Mouse (Mus musculus): ENCODE measurements at regions not wholly inside any gene's neighbourhood (a gene's known extent, or its start where the extent isn't known, plus 50 kb on each side); places are given as distances from the start of the nearest gene placed in this dataset.

- Histone ChIP-seq H3K4me3 (replicated peaks in 1 of 3; ENCODE audit: low read depth in 2 of 3, low read length in 2 of 3, poor library complexity in 1 of 3) (no peak overlapping the region), H3K9ac (ENCODE audit: insufficient read depth, low read depth) (no peak overlapping the region), H3K36me3 (replicated peaks in 1 of 2; ENCODE audit: control insufficient read depth in 1 of 2, insufficient read depth in 1 of 2, low read length in 1 of 2) (no peaks in the 10 kb centered on the region), H3K27me3 (replicated peaks) (no peaks in the 10 kb centered on the region), H3K4me2 (ENCODE audit: insufficient read depth, low read depth, poor library complexity, severe bottlenecking) (no peak overlapping the region), H3K9me3 (replicated peaks; ENCODE audit: low read length) (no peaks in the 10 kb centered on the region), H3K27ac (ENCODE audit: insufficient read depth, low read depth) (no peak overlapping the region), H3K4me1 (ENCODE audit: control insufficient read depth in 1 of 2, insufficient read depth in 2 of 2) (no peaks in the 10 kb centered on the region), H3K79me2 (replicated peaks; ENCODE audit: control insufficient read depth, extremely low read depth, insufficient read depth, poor library complexity, severe bottlenecking) (no peaks in the 10 kb centered on the region)
- DNase-seq (ENCODE audit: extremely low read depth) = no peak
- TF ChIP-seq RAD21 (IDR thresholded peaks at IDR 0.05; ENCODE audit: low read depth, low read length) = no peak
- 0 out of 2 replicates have a peak, but pooled peaks have one; percentile 36 for TF ChIP-seq MAFK (IDR thresholded peaks at IDR 0.05; ENCODE audit: insufficient replicate concordance, low read length)
- in situ Hi-C loops (cut with MboI; ENCODE audit: low pct_ligation_motif_present, low pct_unique_long_range_greater_than_20kb, low sequenced_read_pairs) = no loop called here
- dilution Hi-C loops (cut with MboI; ENCODE audit: extremely low pct_ligation_motif_present, extremely low pct_unique_long_range_greater_than_20kb, low sequenced_read_pairs) = no loop called here
Observed at GRCm38 (mm10) chr1:94804877-94805276, 508.5 kb upstream of the Fam174a start.

GRCm38 (mm10) chr1:94827628-94828027 is 485.8 kb upstream of the Fam174a start:
- Histone ChIP-seq H3K4me3 (replicated peaks in 1 of 3; ENCODE audit: low read depth in 2 of 3, low read length in 2 of 3, poor library complexity in 1 of 3) (no peak overlapping the region), H3K27me3 (replicated peaks) (no peaks in the 10 kb centered on the region), H3K9ac (ENCODE audit: insufficient read depth, low read depth) (no peak overlapping the region), H3K36me3 (replicated peaks in 1 of 2; ENCODE audit: control insufficient read depth in 1 of 2, insufficient read depth in 1 of 2, low read length in 1 of 2) (no peaks in the 10 kb centered on the region), H3K79me2 (replicated peaks; ENCODE audit: control insufficient read depth, extremely low read depth, insufficient read depth, poor library complexity, severe bottlenecking) (no peaks in the 10 kb centered on the region), H3K4me2 (ENCODE audit: insufficient read depth, low read depth, poor library complexity, severe bottlenecking) (peak overlapping the region; percentile 50; the same call in 1 of the 2 replicates), H3K27ac (ENCODE audit: insufficient read depth, low read depth) (peak overlapping the region; percentile 45; the same call in 1 of the 2 replicates), H3K4me1 (ENCODE audit: control insufficient read depth in 1 of 2, insufficient read depth in 2 of 2) (peaks cover 3 to 30% of the 10 kb centered on the region in 2 experiments; a peak in 3 of 4 replicates), H3K9me3 (replicated peaks; ENCODE audit: low read length) (no peaks in the 10 kb centered on the region)
- in situ Hi-C loops (cut with MboI; ENCODE audit: low pct_ligation_motif_present, low pct_unique_long_range_greater_than_20kb, low sequenced_read_pairs) (no loop called here), dilution Hi-C loops (cut with MboI; ENCODE audit: extremely low pct_ligation_motif_present, extremely low pct_unique_long_range_greater_than_20kb, low sequenced_read_pairs) (no loop called here)
- DNase-seq (ENCODE audit: extremely low read depth) = peak; percentile 83
- TF ChIP-seq RAD21 (IDR thresholded peaks at IDR 0.05; ENCODE audit: low read depth, low read length) (no peak; the same call in none of the 2 replicates), E2F4 (IDR thresholded peaks at IDR 0.05; ENCODE audit: insufficient replicate concordance, low read depth, low read length) (no peak), ZNF384 (IDR thresholded peaks at IDR 0.05; ENCODE audit: low read depth, low read length) (no peak), UBTF (IDR thresholded peaks at IDR 0.05; ENCODE audit: low read depth, low read length) (no peak), JUND (conservative IDR thresholded peaks at IDR 0.05; ENCODE audit: low read depth, low read length) (peak; percentile 84), BHLHE40 (IDR thresholded peaks at IDR 0.05; ENCODE audit: low read depth, low read length) (peak; percentile 80), PAX5 (IDR thresholded peaks at IDR 0.05; ENCODE audit: low read length) (no peak), NELFE (IDR thresholded peaks at IDR 0.05; ENCODE audit: low read depth, low read length) (no peak), ZKSCAN1 (IDR thresholded peaks at IDR 0.05; ENCODE audit: borderline replicate concordance, low read depth, low read length) (no peak), KAT2A (IDR thresholded peaks at IDR 0.05; ENCODE audit: insufficient replicate concordance, low read length) (no peak), IRF4 (IDR thresholded peaks at IDR 0.05; ENCODE audit: low read depth, low read length) (peak; percentile 84), CHD2 (IDR thresholded peaks at IDR 0.05; ENCODE audit: low read length) (no peak), NRF1 (IDR thresholded peaks at IDR 0.05; ENCODE audit: low read depth, low read length) (no peak), EP300 (IDR thresholded peaks at IDR 0.05; ENCODE audit: low read length) (peak; percentile 91), ELF1 (IDR thresholded peaks at IDR 0.05; ENCODE audit: low read depth, low read length) (no peak), USF1 (IDR thresholded peaks at IDR 0.05; ENCODE audit: low read depth, low read length) (no peak), RCOR1 (conservative IDR thresholded peaks at IDR 0.05; ENCODE audit: low read depth, low read length) (no peak), MYC (IDR thresholded peaks at IDR 0.05; ENCODE audit: low read depth, low read length) (peak; percentile 67; the same call in 1 of the 2 replicates), JUN (IDR thresholded peaks at IDR 0.05; ENCODE audit: insufficient read depth, low read depth, low read length) (peak; percentile 94), TCF12 (IDR thresholded peaks at IDR 0.05; ENCODE audit: low read depth, low read length) (peak; percentile 82), SIN3A (IDR thresholded peaks at IDR 0.05; ENCODE audit: low read length) (no peak), ETS1 (conservative IDR thresholded peaks at IDR 0.05; ENCODE audit: low read depth, low read length) (peak; percentile 91), MEF2A (IDR thresholded peaks at IDR 0.05; ENCODE audit: borderline replicate concordance, low read depth, low read length) (peak; percentile 100)

All from CH12.LX (cell line).